Comparison of ENCODE assay signal across 19 mouse cellular contexts in genomic region chr7:70799031-70799766, GRCm38 (mm10).
DNase-seq lines count a peak whose midpoint lies in the region; ATAC-seq lines count a peak whose summit lies in the region.
"Had no signal": no experiment of that assay in that cellular context is flagged by ENCODE, and none has a peak within 500 bp of the region (broad histone marks: within the 10 kb centered on the region; RNA-seq: fewer than 3 reads in every experiment).

No protein-coding gene starts in this region.

- peak; percentile 8 for DNase-seq in gastrocnemius, adult 18-20 months (ENCODE audit: low spot score)
- no peak for DNase-seq in gastrocnemius, postnatal 25 days
- DNase-seq in kidney, adult 9 months = peak; percentile 73
- DNase-seq in brain, adult 2 months (ENCODE audit: low read depth, low spot score) = peak; percentile 5
- DNase-seq in lung, postnatal 14 days = peak; percentile 32
- no peak for DNase-seq in neural tube, embryonic 10.5 days (ENCODE audit: extremely low spot score, low spot score)
- DNase-seq in right cerebral cortex, adult 2 months (ENCODE audit: low spot score in 2 of 2) = no peak
- DNase-seq: cerebellum, postnatal 14 days; gastrocnemius, postnatal 36 days; thymus, adult 2 months had no signal

- no peak overlapping the region for H3K27ac ChIP-seq in kidney, embryonic 15.5 days
- H3K27ac ChIP-seq: forebrain, embryonic 13.5 days; heart, embryonic 15.5 days; layer of hippocampus, adult 2 months; left cerebral cortex, adult 2 months; limb, embryonic 10.5 days; liver, embryonic 14.5 days had no signal

- H3K36me3 ChIP-seq in kidney, embryonic 15.5 days = no peaks in the 10 kb centered on the region
- H3K36me3 ChIP-seq: heart, embryonic 15.5 days; limb, embryonic 10.5 days had no signal

- no peak for ATAC-seq in kidney, embryonic 15.5 days (replicated peaks; ENCODE audit: low FRiP score)
- ATAC-seq: forebrain, embryonic 13.5 days; midbrain, embryonic 16.5 days had no signal

- H3K4me2 ChIP-seq in kidney, embryonic 15.5 days = no peak overlapping the region
- H3K4me2 ChIP-seq: forebrain, embryonic 13.5 days; heart, embryonic 15.5 days had no signal

- no peaks in the 10 kb centered on the region for H3K27me3 ChIP-seq in kidney, embryonic 15.5 days
- H3K27me3 ChIP-seq: heart, embryonic 15.5 days; megakaryocyte, embryonic 14.5 days had no signal

- H3K9ac ChIP-seq in kidney, embryonic 15.5 days = no peak overlapping the region
- H3K9ac ChIP-seq: forebrain, embryonic 13.5 days; heart, embryonic 15.5 days; liver, embryonic 14.5 days had no signal

- whole genome bisulfite sequencing in kidney, embryonic 15.5 days = 80% methylated on average over 6 of the region's 6 CpGs

- peaks cover 10% of the 10 kb centered on the region; the same call in 1 of the 2 replicates for H3K4me1 ChIP-seq in kidney, embryonic 15.5 days
- H3K4me1 ChIP-seq: forebrain, embryonic 13.5 days; heart, embryonic 15.5 days; megakaryocyte, embryonic 14.5 days had no signal

- H3K4me3 ChIP-seq in kidney, embryonic 15.5 days (replicated peaks) = no peak overlapping the region
- H3K4me3 ChIP-seq: forebrain, embryonic 13.5 days; heart, embryonic 15.5 days; layer of hippocampus, adult 2 months; left cerebral cortex, adult 2 months; limb, embryonic 10.5 days; megakaryocyte, embryonic 14.5 days had no signal

- H3K9me3 ChIP-seq in kidney, embryonic 15.5 days (replicated peaks) = no peaks in the 10 kb centered on the region
- H3K9me3 ChIP-seq: forebrain, embryonic 13.5 days; heart, embryonic 15.5 days; limb, embryonic 10.5 days; megakaryocyte, embryonic 14.5 days had no signal

Comparison
In these comparisons a context has a peak if more than half of its experiments do, and no peak if none do; other contexts are left out.
1. DNase-seq: peak in gastrocnemius, adult 18-20 months (single experiment), kidney, adult 9 months (single experiment), brain, adult 2 months (single experiment) and lung, postnatal 14 days (single experiment); none in gastrocnemius, postnatal 25 days (single experiment), neural tube, embryonic 10.5 days (single experiment) and right cerebral cortex, adult 2 months (0 of 2).